Mouse (Mus musculus) large intestine, adult 2 months (tissue): ENCODE measurements around the gene Acoxl. TPM values are rescaled to one million over a fixed set of nuclear protein-coding genes. Genes with fewer than 3 reads are reported as not detected.

ENCODE experiments used
- DNase-seq: peaks from one replicate; pipeline ENCODE4 v3.0.0-alpha.2; 2012; ENCODE audit warnings: low read depth, low spot score
- WGBS: fragments of 180-500 bp; shearing (Covaris S2); methylation state at CpG from one replicate; pipeline ENCODE4 v1.1.7; 2018; 5-methylcytosine and 5-hydroxymethylcytosine counted together
- polyA plus RNA-seq: library from polyadenylated mRNA; depleted of rRNA; stranded (reverse); fragments of >200 nt; gene quantifications from 2 replicates; pipeline ENCODE4 v1.2.3, GENCODE M21; 2012

Gene Acoxl
- polyA plus RNA-seq, 1 experiment, result 0.17 TPM

DNA sequence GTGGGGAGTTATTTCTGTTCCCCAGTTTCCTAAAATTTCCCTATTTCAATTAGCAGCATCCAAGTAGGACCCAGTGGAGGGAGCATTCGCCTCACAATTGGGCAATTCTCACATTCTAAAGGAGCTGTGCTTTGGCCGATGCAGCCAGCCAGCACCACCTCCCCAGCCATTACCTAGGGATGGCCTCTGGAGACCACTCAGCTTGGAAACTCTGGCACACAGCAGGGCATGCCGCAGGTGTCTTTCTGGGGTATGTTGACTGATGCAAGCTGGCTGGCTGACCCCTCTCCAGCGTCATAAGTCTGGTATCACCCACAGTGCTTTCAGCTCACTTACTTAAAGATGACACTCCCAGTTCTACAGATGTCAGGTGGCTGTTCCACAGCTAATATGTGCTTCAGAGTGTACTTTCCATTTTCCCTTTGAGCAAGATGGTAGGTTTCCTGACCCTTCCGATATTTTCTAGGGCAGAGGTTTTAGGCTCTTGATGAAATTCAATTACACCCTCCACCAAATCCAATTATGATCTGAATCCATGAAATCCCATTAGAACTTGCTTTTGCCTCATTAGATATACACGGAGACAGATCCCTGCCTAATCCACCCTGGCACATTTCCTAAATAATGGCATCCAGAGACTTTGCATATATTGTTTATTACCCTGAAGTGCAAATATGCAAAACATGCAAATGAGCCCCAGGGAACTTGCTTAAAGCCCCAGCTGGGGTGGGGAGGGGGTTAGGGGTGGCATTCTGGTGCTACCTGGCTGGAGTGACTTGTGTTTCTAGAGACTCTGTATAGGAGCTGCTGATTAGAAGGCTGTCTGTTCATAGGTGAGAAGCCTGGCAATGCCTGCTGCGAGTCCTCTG, 181.6 kb downstream of the Acoxl start:
- 52% methylated on average over 7 of the region's 7 CpGs for WGBS
- no peak for DNase-seq

DNA sequence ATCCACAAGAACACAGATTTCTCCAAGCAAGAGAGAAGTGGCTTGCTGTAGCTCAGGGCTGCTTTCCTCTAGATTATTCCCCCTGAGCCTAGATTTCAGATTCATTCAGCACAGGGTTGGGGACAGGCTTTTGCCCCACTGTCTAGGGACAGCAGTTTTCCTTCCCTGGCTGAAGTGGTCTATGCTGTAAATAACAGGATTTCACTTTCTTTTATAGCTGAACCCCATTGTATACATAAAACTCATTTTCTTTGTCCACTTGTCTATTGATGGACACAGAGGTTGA, 182.2 kb downstream of the Acoxl start:
- no peak for DNase-seq

DNA sequence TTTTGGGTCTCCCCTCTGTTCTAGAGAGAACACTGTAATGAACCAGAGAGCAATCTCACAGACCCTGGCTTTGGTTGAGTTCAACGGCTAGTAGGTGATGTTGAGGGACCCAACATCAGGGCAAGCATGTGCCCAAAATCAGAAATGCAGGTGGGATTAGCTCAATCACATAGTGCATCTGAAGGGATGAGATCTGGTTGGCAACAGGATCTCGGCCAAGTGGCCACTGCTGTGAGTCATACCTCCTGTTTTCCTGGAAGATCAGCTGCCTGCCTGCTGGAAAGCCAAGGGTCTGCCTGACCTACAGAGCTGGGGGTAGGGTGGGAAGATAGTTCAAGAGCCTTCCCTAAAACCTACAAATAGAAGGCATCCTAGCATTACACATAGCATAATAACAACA, 185.2 kb downstream of the Acoxl start:
- WGBS, result 77% methylated on average over 2 of the region's 2 CpGs
- DNase-seq, result no peak

DNA sequence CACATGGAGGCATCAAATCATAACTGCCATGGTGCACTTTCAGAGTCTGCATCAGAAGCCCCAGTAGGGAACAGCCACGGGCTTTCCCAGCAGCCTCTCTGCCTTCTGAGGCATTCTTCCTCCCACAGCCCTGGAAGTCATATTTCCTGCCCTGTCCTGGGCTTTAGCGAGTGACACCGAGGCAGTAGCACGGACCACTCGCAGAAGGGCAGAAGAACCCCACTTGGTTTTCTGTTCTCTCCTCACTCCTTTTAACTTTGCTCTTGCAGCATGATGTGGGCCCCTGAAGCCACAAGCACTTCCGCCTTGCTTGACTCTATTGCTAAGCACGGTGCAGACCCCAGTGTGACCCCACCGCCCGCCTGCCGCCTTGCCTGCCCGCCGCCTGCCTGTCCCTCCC, 189.0 kb downstream of the Acoxl start:
- no peak for DNase-seq
- 83% methylated on average over 12 of the region's 12 CpGs for WGBS

DNA sequence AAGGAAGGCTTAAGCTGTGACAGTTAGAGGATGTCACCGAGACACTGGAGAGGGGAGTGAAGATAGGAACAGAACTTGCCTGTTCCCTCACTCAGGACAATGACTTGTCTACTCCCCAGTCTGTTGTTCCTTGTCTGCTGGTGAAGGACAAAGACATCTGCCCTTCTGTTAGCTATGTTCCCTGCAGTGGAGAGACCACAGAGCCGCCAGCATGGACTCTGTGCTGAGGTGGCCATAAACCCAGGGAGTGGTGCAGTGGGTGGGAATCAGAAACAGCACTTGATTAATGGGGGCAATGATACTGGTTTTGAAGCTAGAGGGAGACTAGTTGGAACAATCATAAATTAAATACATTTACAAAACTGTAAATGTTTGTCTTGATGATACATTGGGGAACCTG, 191.3 kb downstream of the Acoxl start:
- WGBS, result 47% methylated on average over 2 of the region's 2 CpGs
- DNase-seq, result no peak

DNA sequence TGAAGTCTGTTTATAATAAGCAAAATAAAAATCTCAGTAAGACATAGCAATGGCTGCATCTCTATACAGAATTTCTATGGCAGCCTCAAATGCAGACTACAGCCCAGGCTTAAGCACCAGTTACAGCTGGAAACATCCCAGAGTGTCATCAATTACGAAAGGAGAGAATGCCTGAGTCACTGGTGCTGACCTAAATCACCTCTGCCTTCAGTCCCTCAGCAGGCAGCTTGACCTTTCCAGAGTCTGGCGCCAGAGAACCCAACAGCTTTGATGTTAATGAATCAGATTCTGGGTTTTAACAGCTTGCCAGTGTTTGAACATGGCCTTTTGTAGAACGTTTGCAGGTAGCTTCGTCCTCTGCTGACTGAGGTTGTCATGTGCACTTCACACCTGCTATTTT, 193.4 kb downstream of the Acoxl start:
- 44% methylated on average over 4 of the region's 4 CpGs for WGBS
- DNase-seq, result no peak

DNA sequence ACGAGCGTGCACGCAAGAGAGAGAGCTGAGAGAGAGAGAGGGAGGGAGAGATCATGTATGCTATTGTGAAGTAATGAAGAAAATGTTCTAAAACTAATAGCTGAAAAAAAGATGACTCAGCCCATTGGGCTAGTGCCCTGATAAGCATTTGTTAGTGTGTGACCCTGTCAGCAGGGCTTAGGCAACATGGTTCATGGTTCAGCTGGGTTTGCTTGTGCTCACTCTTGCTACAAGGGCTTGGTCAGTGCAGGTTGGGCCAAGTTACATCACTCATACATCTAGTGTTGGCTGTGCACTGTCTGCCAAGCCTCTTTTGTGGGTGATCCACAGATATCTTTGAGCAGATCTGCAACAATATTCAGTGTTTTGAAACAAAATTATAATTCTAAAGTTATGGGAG, 194.8 kb downstream of the Acoxl start:
- no peak for DNase-seq
- WGBS, result 86% methylated on average over 3 of the region's 3 CpGs

DNA sequence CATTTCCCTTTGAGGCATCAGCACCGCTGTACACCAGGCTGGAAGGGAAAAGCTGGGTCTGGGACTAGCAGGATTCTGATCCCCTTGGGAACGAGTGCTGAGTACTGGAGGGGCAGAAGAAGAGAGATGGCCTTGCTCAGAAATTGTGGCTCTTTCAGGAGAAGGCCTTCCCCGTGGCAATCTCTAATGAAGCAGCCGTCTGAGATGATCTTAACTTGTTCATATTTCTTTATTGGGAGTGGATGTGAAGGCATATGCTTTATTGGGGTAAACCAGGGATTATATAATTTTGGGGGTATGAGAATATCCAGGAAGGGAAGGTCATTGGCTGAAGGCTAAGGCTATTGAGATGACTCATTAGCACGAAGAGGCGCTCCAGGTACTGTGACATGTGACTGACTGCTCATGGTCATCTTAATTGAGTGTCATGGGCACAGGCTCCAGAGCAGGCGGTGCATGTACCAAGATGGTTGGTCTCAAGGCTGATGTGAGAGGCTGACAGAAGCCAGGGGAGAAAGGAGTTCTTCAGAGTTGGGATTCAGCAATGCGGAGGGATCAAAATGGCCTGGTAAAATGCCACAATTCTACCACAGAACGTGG, 195.5 kb downstream of the Acoxl start:
- WGBS, result 93% methylated on average over 9 of the region's 9 CpGs

DNA sequence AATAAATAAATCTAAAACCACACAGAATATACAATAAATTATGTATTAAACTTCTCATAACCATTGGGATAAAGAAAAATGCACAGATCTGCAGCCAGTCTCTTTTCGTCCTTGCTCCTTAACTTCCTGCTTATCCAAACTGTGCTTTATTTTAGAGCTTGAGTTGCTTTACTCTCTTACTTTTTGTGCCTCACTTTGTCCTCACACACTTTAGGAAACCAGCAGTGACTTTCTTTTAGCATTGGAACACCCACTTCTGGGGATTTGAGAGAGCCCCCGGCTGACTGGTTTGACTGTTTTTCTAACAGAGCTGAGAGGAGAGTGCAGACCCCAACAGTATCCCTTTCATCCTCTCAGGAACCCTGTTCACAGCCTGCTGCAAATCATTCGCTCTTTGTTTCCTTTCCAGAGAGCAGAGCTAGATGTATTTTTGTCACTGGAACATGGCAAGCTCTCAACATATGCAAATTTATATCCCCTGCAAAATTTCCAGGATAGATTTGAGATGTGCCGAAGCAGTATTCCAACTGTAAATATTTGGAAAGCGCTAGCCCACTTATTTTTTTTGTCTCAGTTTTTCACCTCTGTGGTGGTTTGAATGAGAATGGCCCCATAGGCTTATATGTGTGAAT, 199.7 kb downstream of the Acoxl start:
- WGBS, result 83% methylated on average over 5 of the region's 5 CpGs
- no peak for DNase-seq

More for the DNA sequence above, 195.5 kb downstream of the Acoxl start:
- DNase-seq, result no peak

DNA sequence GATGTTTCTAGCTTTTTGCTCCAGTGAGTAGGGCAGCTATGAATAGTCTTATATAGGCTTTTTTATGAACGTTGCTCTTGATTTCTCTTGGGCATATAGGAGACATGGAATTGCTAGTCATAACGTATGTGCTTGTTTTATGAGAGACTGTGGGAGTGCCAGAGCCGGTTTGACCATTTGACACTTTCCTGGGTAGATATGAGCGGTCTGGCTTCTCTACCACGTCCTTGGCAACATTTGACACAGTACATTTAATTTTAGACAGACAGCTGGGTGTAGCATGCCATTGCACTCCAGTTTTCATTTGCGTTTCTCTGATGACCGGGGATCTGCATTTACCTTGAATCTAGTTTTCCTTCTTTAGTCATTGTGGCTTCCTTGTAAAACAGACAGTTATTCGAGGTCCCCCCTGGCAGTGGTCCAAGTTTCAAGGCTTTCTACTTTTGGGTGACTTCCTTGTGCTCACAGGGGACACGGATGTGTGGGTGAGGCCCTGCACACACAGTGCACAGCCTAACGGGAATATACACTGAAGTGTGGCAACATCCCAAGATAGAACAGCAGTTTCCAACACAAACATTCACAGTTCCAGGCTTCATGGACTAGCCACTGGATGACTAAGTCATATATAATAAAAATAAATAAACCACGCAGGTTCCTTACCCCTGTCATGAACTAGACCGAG, 202.5 kb downstream of the Acoxl start:
- 15% methylated on average over 12 of the region's 12 CpGs for WGBS
- peak; percentile 21 for DNase-seq

DNA sequence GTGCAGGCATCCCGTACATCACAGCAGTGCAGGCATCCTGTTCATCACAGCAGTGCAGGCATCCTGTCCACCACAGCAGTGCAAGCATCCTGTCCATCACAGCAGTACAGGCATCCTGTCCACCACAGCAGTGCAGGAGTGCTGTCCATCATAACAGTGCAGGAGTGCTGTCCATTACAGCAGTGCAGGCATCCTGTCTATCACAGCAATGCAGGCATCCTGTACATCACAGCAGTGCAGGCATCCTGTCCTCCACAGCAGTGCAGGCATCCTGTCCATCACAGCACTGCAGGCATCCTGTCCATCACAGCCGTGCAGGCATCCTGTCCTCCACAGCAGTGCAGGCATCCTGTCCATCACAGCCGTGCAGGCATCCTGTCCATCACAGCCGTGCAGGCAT, 207.8 kb downstream of the Acoxl start:
- no peak for DNase-seq
- WGBS, result 55% methylated on average over 4 of the region's 4 CpGs

DNA sequence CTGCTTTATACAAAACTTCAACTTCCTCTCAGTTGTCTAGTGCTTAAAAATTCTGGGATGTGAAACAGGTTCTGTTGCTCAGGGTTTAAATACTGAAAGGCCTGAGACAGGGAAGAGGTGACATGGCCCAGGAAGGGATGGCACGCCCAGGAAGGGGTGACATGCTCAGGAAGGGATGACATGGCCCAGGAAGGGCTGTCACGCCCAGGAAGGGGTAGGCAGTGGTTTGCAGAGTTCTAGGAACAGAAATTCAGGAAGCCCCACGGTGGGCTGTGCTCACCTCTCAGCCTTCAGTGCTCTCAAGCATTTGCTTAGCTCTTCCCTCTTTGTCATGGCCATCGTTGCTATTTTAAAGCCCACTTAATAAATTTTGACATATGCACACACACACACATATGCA, 216.2 kb downstream of the Acoxl start:
- 67% methylated on average over 4 of the region's 4 CpGs for WGBS

DNA sequence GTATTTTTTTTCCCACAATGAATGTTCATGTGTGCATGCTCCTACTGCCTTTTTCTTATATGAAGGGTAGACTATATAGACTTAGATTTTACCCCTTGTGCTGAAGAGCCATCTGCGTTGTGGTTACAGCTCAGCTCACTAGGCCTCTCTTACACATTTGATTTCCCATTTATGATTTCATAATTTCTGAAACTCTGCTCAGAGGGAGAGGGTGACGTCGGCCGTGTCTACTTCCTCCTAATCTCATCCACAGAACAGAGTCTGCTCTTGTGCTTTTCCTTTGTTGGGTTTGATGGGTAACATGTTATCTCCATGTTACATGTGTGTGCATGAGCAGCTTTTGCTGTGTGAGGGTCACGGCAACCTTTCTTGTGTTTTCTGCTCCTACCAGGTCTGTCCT, 219.2 kb downstream of the Acoxl start:
- DNase-seq, result no peak
- WGBS, result 88% methylated on average over 5 of the region's 5 CpGs

More for the DNA sequence above, 216.2 kb downstream of the Acoxl start:
- DNase-seq, result no peak

DNA sequence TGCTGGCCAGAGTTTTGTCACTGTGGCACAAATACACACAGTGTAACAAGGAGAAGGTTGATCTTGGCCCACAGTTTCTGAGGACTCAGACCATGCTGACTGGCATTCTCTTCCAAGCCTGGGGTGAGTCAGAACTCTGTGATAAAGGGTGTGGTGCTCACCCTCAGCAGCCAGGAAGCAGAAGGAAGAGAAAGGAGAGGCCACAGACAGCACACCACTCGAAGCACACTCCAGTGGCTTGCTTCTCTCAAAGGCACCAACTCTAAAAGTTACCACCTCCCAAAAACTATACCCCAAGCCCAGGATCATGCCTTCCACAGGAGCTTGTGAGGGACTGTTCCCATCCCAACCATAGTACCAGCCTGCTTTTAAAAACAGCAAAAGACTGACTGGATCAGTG, 220.0 kb downstream of the Acoxl start:
- DNase-seq, result no peak
- WGBS, result 24% methylated on average over 1 of the region's 1 CpGs

DNA sequence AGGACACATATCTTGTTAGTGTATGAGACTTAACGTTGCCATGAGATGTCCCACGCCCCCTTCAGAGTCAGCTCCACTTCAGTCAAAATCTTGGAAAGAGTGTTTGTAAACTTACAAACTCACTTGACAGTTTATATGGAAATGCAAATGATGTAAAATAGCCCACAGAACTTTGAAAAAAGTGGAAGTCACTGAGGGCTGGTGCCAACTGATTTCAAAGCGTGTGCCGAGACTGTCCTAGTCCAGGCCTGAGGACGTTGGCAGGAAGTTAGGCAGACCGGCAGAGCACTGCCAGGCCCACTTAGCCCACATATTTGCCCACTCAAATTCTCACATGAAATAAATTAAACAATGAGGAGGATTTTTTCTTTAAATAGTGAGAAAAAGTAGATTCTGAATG, 221.5 kb downstream of the Acoxl start:
- DNase-seq, result no peak
- WGBS, result 78% methylated on average over 6 of the region's 6 CpGs

DNA sequence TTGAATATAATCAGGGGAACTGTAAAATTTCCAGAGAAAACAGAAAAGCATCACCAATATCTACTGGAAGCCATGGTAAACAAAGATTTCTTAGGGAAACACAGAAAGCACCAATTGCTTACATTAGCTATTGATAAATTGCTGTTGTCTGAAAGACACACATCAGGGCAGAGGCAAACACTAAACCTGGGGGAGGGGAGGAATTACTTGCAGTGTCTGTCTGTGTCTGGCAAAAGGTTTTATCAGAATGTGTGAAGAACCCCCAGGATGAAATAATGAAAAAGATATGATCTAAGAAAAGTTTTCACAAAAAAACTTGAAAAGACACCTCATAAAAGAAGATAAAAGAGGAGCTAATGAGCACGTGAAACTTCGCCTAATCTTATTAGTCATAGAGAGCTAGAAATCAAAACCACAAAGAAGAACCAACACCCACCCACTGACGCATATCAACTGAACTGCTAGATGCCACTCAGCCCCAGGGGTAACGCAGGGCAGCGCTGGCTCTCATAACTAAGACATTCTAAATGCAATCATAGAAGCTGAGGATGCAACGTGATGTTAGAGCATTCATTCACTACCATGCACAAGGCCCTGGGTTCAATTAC, 222.1 kb downstream of the Acoxl start:
- no peak for DNase-seq
- whole genome bisulfite sequencing, result 63% methylated on average over 6 of the region's 6 CpGs

DNA sequence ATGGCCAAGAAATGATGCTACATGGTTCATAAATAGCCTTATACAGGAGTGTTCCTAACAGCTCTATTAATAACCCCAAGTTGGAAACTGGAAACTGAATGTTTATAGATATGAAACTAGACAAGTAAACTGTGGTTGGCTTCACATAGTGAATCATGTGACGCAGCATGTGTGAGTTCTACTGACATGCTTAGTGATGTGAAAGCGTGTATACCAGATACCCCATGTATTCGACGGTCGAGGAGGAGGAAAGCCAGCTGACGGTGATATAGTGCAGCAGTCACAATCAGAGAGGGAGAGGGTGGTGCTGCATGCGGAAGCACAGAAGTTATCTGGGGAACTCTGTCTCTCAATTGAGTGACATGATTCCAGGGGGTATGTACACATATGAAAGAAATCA, 222.8 kb downstream of the Acoxl start:
- WGBS, result 66% methylated on average over 7 of the region's 7 CpGs
- DNase-seq, result no peak

DNA sequence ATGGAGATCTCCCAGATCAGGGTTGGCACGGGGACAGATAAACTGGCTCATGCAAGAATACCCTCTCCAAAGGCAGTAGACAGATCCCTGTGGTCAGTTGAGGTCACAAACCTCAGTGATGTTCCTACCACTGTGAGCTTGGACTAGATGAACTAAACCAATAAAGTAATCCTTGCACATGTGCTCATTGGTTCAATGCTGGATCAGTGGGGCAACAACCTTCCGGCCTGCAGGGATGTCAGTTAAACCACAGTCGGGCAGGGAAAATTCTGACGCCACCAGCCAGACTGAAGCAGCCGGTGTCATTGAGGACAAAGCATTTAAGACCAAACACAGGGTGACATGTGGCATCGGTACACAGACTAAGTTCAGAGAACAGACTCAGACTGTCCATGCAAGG, 224.1 kb downstream of the Acoxl start:
- 85% methylated on average over 6 of the region's 6 CpGs for WGBS
- no peak for DNase-seq

DNA sequence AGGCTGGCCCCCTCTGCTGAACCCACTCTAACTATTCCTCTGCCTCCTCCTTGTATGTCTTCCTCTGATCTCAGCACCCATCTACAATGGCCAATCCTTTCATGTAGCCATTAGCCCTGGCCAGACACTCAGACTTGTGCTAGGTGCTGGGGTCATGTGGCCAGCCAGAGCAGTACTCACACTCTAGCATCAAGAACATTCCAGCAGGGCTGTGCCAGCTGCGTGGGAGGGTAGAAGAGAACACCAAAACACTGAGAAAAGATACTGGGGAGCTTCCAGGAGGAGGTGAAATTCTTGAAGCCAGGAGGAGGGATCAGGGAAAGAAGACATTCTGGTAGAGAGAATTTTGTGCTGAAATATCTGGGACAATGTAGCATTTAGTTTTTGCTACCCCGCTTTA, 226.3 kb downstream of the Acoxl start:
- 84% methylated on average over 2 of the region's 2 CpGs for WGBS
- DNase-seq, result no peak

DNA sequence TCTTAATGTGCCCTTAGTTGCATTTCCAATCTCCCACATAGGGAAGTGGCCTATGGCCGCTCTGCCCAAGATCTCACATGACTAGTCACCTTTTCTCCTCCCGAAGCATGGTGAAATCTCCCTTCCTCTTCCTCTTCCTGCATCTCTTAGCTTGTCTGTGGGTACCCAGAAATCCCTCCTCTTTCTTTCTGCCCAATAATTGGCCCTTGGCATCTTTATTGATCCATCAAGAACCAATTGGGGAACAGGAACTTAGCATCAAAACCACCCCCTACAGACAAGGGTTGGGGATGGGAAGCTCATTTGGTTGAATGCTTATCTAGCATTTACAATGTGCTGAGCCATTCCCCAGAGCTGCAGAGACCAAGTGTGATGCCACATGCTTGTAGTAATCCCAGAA, 226.9 kb downstream of the Acoxl start:
- WGBS, result 79% methylated on average over 2 of the region's 2 CpGs
- no peak for DNase-seq
